Mouse (Mus musculus) liver, adult 2 months (tissue): Measurements from ENCODE around the gene Tmem8b.

Experiments
- CTCF ChIP-seq: fragments of 200-500 bp; IDR thresholded peaks from 2 replicates; pipeline ENCODE4 v1.5.1; 2011; ENCODE audit warnings: low read depth, low read length, control low read depth
- POLR2A ChIP-seq: fragments of 200-500 bp; IDR thresholded peaks from 2 replicates; pipeline ENCODE4 v1.6.1; 2011; ENCODE audit warnings: low read length, control low read depth; ENCODE audit not compliant: insufficient read depth; ENCODE audit errors: extremely low read depth

DNA sequence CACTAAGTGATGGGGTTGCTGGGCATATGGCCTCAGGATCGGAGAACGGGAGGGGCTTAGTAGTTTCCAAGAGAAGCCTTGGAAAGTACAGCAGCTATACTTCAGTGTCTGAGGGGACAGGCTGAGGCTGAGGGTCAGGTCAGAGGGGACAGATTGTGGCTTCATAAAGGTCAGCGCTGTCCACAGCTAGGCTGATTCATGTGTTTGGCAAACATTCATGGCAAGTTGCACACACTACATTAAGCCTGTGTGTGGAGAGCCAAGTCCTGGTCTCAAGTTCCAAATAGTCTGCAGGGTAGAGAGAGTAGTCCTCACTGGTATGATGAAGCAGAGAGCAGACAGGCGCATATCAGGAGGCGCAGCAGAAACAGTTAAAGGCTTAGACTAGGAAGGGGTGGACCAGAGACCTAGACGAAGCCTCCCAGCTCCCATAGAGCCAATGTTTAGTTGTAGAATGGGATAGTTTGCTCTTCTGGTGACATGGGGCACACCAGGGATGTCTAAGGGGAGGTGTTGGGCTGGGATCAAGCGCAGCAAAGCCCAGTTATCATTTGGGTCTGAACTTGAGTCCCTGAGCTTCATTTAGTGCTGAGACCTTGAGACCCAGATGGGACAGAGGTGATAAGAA lies 10.8 kb downstream of the Tmem8b start:
- TF ChIP-seq CTCF (no peak), POLR2A (no peak)
